Mouse (Mus musculus) erythroid progenitor cell, adult 5-6 weeks (primary cell): ENCODE measurements around the gene Fubp1. TPM values are rescaled to one million over a fixed set of nuclear protein-coding genes. Genes with fewer than 3 reads are reported as not detected.

Experiments used
- ATAC-seq: replicated peaks from 2 replicates; pipeline ENCODE4 v1.8.0; 2016; ENCODE audit warnings: moderate number of reproducible peaks, mild to moderate bottlenecking, moderate TSS enrichment, inconsistent platforms; ENCODE audit not compliant: poor library complexity, low FRiP score, severe bottlenecking
- total RNA-seq, 2 experiments: library from RNA; stranded (forward) in 1 of 2; stranded (reverse) in 1 of 2; fragments of 150-400 nt in 1 of 2; fragments of 186-747, 209-891 nt in 1 of 2; gene quantifications; 2 replicates each; pipeline versions ENCODE4 v1.2.3 to v1.2.4; 2015 to 2017; ENCODE audit warnings: low replicate concordance in 2 of 2

Fubp1 gene
- total RNA-seq, 2 experiments from 2014 or later, result 157 to 169 TPM

DNA sequence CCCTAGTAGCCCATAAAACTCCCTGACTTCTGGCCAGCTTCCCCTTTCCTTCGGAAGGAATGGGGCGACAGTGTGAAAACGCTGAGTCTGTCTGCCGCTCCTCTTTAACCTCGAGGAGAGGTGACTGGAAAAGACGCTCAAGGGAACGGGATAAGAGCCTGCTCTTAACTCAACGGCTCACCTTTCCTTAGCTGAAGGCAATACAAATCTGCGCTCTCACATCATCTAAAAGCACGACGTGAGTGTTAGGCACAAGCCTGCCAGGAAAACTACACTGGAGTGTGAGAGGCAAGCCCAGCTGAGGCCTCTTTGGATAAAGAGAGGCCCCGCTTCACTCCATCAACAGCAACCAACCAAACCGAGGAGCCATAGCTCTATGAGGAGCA lies 55.8 kb downstream of the Fubp1 start, which contains the start of gene Nexn:
Gene Nexn (minus strand): TSS at position 315 of the 386 bp plus-strand sequence.
- ATAC-seq, result no peak

DNA sequence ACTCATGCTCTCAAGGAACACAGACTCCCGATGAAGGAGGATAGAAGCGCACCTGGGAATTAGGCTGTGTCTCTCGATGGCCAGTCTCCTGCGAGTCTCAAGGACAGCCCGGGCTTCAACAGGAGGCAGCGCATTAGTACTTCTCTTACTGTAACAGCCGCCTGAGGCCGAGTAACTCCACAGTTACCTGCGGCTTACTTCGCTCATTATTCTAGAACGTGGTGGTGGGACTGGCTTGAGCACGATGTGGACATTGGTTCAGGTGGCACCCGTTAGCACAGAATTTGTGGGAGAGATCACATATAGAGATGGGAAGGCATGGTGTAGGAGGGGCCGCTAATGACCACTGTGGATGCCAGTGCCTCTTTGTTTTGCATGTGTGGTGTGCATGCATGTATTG lies 57.9 kb downstream of the Fubp1 start:
- no peak for ATAC-seq

DNA sequence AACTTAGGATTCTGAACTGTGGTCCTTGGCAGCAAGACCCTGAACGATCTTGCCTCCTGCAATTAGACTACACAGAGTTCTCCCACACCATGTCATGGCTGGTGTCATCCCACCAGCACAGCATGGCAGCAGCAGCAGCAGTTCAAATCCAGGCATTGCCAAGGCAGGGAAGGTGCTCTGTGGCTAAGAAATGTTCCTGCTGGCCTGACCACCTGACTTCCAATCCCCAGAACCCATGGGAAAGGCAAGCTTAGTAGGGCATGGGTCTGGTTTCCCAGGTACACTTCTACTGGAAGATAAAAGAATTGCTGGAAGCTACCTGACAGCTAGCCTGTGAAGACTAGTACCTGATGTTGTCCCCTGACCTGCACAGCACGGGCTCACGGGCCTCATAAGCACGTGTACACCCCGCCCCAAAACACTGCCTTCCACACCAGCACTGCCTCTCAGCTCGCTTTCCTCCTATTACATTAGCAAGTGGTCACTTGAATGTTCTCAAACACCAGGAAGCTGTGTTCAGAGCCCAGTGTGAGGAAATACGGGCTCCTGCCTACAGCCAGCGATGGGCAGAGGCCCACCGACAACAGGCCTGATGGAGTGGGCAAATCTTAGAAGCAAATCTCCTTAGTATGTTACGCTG lies 61.0 kb downstream of the Fubp1 start:
- no peak for ATAC-seq

DNA sequence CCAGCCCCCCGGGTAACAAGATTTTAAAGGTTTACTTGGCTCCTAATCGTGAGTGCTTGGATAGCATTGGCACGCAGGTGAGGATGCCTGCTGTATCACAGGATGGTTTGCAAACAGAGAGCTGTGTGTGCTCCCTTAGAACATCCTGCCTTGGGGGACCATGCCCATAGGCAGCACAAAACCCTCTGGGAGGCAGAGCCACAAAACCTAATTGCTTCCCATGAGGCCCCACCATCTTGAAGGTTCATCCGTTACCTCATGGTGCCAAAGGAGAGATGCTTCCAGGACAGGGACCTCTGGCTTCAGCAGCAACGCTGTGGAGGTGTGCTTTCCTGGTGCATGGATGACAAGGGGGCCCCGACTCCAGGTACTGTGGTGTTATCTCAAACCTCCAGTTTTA lies 61.7 kb downstream of the Fubp1 start:
- no peak for ATAC-seq

DNA sequence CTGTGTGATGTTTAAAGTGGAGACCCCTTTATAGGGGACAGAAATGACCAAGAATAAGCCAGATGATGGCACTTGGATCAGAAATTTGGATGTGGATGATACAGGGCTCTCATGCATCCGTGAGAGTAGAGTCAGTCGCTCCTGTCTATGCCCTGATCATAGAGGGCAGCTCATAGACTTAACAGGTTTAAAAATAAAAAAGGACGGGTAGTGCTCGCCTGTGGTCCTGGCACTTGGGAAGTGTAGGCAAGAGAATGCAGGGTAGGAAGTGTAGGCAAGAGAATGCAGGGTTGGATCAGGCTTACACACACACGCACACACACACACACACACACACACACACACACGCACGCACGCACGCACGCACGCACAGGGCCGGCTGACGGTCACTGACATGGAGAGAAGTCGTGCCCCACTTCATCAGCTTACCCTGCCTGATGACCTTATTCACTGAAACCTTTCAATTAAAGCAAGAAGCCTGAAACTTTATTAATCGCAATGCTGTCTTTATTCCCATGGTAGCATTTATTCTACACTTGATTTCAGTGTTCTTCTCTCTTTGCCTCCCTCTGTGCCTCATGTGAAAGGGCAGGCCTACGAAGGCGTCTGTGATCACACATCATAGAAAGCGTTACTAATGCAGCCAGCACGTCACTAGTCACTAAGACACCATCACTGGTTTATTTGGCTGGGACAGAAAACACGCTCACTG lies 62.9 kb downstream of the Fubp1 start:
- ATAC-seq, result no peak

DNA sequence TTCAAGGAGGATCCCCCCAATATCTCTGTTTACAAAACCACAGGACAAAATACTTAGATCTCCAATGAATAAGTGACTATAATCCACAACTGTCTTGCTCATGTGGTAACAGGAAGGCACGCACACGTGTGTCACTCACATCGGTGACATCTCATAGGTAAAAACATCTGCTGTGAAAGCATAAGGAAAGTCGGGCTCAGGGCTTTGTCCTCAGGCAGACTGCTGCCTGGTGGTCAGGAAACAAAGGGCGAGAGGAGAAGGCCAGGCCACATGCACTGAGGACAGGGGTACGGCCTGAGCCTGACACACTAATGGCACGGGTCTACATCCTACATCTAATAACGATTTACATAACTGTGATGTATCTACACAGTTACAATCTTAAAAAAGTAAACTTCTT lies 64.8 kb downstream of the Fubp1 start:
- no peak for ATAC-seq

DNA sequence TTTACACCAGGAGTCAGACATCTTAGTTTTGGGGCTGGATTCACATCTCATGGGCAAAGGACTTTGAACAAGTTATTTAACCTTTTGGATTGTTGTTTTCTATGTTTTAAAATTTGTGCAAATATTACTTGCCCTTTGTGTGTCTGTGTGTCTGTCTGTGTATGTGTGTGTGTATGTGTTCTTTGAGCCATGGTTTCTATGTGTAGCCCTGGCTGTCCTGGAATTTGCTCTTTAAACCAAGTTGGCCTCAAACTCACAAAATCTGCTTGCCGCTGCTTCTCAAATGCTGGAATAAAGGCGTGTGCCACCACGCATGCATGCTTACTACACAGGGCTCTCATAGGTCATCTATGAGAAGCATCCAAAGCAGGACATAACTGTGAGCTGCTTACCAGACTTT lies 66.7 kb downstream of the Fubp1 start:
- no peak for ATAC-seq

DNA sequence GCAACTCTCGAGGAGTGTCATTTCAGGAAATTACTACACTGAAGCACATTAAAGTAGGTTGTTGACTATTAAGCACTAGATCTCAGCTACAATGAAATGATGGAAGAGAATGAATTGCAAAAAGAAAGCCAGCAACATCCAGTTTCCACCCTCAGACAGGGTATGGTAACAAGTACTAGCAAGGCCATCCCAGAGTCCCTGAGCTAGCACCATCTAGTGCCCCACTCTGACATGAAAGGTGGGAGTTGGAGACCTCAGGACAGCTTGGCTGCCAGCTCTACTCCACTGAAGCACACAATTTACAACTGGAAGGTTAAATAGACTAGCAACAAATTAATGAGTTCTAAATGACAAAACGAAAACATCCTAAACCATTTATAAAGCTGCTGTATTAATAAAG lies 67.7 kb downstream of the Fubp1 start:
- no peak for ATAC-seq

DNA sequence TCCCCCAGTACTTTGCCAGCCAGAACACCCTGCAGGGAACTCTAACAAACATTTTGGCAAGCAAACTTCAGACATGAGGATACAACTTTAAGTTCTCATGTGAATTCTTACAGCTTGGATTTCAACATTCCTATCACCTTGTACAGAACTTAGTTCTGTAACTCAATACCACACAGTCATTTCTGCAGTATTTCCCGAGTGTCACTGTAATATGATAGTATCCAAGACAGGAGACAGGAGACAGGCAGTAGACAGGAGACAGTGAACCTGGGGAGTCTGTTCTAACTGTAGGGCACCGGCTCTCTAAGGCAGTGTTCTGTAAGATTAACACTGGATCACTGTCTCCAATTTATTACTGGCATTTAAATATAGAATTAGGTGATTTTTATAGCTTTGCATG lies 68.2 kb downstream of the Fubp1 start:
- no peak for ATAC-seq

DNA sequence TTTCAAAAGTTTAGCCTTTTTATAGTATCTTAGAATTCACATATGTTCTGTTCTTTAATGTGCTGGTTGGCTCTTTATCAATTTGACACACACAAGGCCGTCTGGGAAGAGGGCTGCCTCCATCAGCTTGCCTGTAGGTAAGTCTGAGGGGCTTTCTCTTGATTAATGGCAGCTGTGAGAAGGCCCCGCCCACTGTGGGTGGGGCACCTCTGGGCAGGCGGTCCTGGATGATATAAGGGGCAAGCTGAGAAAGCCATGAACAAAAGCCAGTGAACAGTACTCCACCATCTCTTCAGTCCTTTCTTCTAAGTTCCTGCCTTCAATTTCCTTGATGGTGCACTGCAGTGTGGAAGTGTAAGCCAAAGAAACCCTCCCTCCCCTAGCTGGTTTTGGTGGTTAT lies 71.9 kb downstream of the Fubp1 start:
- ATAC-seq, result no peak

DNA sequence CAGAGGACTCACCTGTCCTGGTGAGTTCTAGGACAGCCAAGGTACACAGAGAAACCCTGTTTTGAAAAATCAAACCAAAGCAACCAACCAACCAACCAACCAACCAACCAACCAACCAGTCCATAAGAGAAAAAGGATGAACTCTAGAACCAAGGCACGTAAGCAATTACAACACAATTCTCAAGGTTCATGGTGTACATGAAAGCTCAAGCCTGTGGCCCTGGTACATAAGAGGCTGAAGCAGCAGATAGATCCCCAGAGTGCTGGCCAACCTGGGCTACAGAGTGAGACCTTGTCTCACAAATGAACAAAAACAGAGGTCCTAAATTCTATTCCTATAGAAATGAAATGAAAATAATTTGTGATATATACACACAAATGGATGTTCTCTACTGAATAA lies 74.1 kb downstream of the Fubp1 start:
- no peak for ATAC-seq

DNA sequence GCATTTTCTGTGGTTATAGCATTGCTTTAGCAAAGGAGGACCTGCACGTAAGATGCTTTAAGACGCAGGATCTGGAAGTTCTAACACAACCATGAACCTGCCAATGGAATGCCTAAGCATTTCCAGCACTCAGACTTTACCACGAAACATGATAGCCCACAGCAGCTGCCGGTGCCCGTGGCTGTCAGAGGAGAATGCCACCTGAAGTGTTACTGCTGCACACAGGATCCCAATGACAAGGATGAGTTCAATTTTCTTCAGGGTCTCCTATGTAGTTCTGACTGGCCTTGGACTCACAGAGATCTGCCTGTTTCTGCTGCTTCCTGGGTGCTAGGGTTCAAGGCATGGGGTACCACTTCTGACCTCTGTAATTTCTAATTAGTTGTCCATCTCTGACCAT lies 74.5 kb downstream of the Fubp1 start:
- ATAC-seq, result no peak

Other genes with a start within 250 kb of the Fubp1 start
- not detected in 2 replicates for gene Gipc2, start 44.2 kb upstream of the Fubp1 start, total RNA-seq (2015; ENCODE audit: low replicate concordance)
- gene Gipc2, start 44.2 kb upstream of the Fubp1 start, total RNA-seq (2017; ENCODE audit: low replicate concordance), result not detected in 2 replicates
- gene Dnajb4, start 120 bp upstream of the Fubp1 start, total RNA-seq (2015; ENCODE audit: low replicate concordance), result 106 and 107 TPM in 2 replicates
- gene Dnajb4, start 120 bp upstream of the Fubp1 start, total RNA-seq (2017; ENCODE audit: low replicate concordance), result 101 and 164 TPM in 2 replicates
- not detected in 2 replicates for gene Nexn, start 55.9 kb downstream of the Fubp1 start, total RNA-seq (2015; ENCODE audit: low replicate concordance)
- not detected in 2 replicates for gene Nexn, start 55.9 kb downstream of the Fubp1 start, total RNA-seq (2017; ENCODE audit: low replicate concordance)
- gene Miga1, start 130.0 kb downstream of the Fubp1 start, total RNA-seq (2015; ENCODE audit: low replicate concordance), result 2.1 and 6.5 TPM in 2 replicates
- 2.3 and 3.3 TPM in 2 replicates for gene Miga1, start 130.0 kb downstream of the Fubp1 start, total RNA-seq (2017; ENCODE audit: low replicate concordance)
- 56.6 and 66.7 TPM in 2 replicates for gene Usp33, start 136.1 kb downstream of the Fubp1 start, total RNA-seq (2015; ENCODE audit: low replicate concordance)
- 82.3 and 102 TPM in 2 replicates for gene Usp33, start 136.1 kb downstream of the Fubp1 start, total RNA-seq (2017; ENCODE audit: low replicate concordance)
- 43.2 and 55.3 TPM in 2 replicates for gene Zzz3, start 185.1 kb downstream of the Fubp1 start, total RNA-seq (2015; ENCODE audit: low replicate concordance)
- gene Zzz3, start 185.1 kb downstream of the Fubp1 start, total RNA-seq (2017; ENCODE audit: low replicate concordance), result 42.9 and 44.8 TPM in 2 replicates